Mouse (Mus musculus) heart, postnatal 4 days (tissue): ENCODE results near the gene H2-Ob. TPM values are rescaled to one million over a fixed set of nuclear protein-coding genes. Genes with fewer than 3 reads are reported as not detected.

ENCODE experiments used
- DNase-seq: peaks from one replicate; pipeline ENCODE4 v3.0.0; 2021
- total RNA-seq, 2 experiments: library from RNA; stranded (reverse); gene quantifications; 2 replicates each; pipeline ENCODE4 v1.2.3; 2021

Gene H2-Ob
- total RNA-seq, 2 experiments from 2014 or later: 0.23 to 0.38 TPM

DNA sequence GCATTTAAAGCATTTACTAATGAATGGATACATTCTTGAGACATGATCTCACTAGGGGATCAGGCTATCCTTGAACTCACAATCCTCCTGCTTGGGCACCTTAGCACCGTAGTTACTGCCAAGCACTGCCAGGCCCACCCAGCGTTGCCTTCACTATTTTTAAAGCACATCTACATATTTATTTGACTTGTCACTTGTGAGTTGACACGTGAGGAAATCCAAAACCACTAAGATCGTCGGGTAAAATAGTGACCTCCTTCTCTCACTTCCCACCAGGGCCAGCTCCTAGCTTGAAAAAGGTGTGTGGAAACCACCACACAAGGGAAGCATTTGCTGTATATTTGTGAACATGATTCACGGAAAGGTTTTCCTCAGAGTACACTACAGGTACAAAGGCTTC is 48.3 kb downstream of the H2-Ob start:
- no peak for DNase-seq

DNA sequence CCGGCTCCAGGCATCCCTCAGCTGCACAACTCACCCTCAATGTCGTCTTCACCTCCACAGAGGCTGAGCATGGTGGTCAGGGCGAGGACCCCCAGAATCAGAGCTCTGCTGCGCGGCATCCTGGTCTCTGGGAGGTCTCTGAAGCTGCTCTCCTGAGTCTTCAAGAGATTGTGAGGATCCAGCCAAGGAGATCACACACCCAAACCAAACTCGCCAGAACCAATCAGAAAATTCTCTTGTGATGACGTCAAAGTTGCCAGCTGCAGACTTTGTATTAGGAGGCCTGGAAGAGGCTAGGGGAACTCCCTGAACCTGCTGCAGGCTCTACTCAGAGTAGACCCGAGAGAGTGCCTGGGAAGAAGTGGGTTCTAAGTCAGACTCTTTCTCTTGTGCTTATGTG is 48.9 kb downstream of the H2-Ob start, which contains the start of gene H2-Aa:
H2-Aa (minus strand) TSS at position 176 of the 400 bp plus-strand sequence.
- peak; percentile 88 for DNase-seq

DNA sequence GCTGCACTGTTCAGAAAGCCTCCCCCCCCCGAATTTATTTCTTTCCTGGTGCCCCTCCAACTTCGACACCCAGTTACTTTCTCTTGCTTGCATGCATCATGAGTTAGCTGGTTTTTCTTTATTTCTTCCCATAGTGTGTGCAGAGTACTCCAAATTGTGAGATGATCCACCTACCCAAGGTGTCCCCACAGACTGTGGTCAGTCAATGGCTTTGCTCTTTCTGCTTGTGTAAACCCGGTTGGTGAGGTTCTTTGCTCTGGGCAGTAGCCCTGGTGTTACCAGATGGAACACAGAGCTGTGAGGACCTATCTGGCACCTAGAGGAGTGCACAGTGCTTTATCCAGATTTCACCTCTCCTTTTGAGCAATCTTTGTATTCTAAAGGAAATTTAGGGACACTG is 49.4 kb downstream of the H2-Ob start:
- no peak for DNase-seq

DNA sequence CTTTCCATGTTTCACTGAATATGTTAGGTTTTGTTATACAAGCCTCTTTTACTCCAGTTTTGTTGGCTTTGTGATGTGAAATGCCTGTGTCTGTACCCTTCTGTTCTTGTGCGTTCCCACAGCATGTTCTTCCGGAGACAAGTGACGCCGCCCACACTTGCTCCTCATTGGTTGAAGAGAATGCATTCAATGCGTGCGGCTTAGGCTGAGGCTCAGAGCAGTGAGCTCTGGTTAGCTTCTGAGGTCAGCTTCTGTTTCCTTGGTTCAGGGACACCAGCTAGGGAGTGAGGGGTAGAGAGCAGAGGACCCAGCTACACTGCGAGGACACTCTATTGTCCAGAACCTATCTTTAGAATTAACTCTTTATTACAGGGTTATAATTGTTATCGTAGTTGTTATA is 52.9 kb downstream of the H2-Ob start:
- DNase-seq: peak; percentile 83

DNA sequence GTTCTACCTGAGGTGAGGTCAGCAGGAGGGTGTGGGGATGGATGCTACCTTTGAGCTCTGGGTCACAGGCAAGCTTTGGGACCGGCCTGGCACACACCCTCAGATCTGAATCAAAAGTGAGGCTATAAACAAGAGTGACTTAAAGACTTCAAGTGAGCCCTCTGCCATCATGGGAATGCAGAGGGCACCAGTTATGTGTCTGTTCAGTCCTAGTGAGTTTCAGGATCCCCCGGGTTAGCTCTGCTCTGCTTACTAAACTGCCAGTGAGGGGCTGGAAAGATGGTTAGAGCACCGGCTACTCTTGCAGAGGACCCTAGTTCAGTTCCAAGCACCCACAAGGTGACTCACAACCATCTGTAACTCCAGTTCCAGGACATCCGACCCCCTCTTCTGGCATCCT is 53.9 kb downstream of the H2-Ob start:
- DNase-seq: no peak

DNA sequence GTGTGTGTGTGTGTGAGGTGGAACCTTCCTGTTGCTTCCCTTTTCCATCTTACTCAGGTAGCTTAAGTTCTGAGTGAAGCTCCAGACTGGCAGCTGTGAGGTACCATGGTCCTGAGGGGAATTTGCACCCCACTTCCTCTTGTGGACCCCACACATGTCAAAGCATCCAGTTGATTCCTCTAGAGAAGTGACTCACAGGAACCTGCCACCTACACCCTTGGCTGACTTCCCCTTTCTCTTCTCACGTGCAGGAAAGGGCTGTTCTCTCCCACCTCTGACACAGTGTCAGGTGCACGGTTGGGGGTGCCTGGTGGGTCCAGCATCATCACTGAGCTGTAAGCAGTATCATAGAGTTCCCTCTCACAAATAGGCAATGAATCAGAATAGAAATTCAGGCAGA is 54.8 kb downstream of the H2-Ob start:
- DNase-seq: no peak

DNA sequence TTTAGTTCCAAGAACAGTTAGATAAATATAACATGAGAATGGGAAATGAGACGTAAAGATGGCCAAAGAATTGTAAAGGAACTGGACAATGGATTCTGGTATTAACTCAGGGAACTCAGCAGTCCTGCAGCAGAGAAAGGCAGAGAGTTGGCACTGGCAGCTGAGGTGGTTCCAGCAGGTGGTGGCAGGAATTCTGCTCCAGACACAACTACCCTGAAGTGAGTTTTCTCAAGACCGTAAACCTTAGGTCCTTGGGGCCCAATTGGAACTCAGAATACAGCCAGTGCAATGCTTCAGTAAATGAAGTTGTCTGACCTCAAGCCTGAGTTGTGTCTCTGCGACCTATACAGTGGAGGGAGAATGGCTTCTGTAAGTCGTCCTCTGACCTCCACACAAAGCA is 55.5 kb downstream of the H2-Ob start:
- no peak for DNase-seq

DNA sequence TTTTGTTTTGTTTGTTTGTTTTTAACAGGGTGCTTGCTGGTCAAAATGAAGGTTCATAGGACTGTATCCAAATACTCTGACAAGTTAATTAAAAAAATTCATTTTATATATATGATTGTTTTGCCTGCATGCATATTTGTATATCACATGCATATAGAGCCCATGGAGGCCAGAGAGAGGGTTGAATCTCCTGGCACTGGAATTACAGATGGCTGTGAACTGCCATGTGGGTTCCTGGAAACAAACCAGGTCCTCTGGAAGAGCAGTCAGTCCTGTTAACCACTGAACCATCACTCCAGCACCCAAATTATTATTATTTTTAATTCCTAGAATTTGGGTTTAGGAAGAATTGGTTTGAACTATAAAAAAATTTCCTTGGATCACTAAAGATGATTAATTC is 56.6 kb downstream of the H2-Ob start:
- no peak for DNase-seq

DNA sequence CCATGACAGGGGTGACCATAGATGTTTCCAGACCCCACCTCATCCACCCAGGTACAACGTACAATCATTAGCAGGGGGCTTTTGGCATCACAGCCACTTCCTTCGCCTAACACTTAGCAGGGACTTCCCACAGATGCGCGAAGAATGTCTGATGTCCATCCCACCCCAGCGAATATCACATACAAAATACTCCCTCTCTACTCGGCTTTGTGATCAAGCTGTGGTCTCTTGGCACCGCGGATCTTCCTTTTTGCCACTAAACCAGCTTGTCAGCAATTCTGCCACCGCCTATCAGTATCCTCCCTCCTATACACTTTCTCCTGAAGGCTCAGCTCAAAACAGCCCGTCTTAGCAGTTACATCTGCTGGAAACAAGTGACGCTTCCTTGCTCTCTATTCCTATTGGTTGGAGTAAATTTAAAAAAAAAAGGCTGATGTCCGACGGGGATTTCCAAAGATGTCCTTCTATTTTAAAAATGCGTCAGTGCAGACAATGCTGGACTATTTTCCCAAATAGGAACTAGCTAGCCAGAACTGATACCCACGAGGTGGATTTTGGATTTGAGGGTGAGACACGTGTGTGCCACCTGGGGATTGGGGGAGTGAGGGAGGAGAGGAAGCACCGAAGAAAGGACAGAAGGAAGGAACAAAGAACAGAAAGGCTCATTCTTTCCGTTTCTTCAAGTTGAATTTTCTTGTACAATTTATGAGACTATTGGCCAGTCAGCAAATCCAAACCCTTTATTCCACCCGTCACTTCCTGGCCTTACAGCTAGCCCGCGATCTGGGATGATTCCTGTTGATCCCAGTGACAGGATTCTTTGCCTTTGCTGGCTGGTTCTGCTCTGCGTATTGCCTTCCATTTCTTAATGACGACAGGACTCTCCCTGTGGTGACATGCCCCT is 57.4 kb downstream of the H2-Ob start:
- DNase-seq: peak; percentile 40

DNA sequence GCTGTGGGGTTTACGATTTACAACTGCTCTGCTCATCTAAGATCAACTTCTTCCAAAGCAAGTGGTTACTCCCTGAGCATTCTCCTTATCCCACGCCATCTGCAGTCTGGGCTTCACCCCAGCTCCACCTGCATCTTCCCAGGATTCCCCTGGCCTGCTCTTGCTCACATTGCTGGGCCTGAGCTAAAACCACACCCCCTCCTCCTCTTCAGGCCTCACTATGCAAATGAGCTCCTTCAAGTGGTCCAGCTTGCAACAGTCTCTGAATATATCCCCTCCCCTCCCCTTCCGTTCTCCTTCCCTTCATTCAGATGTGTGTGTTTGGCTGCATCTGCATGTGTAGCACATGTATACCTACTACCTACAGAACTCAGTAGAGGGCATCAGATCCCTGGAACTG is 60.7 kb downstream of the H2-Ob start:
- DNase-seq: no peak

DNA sequence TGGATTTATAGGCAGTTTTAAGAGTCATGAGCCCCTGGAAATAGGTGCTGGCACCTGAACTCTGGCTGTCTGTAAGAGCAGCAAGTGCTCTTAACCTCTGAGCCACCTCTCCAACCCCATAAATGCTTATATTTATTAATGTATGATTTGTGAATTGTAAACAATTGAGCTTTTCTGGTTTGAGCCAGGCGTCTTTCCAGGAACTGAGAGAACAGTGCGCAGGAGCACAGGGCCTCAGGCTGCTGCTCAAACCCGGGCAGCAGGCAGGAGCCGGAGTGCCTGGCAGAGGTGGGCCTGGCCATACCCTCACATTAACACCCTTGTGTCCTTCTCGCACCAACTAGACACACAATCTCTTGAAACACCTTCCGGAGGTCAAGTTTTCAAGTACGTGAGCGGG is 61.4 kb downstream of the H2-Ob start:
- DNase-seq: no peak

DNA sequence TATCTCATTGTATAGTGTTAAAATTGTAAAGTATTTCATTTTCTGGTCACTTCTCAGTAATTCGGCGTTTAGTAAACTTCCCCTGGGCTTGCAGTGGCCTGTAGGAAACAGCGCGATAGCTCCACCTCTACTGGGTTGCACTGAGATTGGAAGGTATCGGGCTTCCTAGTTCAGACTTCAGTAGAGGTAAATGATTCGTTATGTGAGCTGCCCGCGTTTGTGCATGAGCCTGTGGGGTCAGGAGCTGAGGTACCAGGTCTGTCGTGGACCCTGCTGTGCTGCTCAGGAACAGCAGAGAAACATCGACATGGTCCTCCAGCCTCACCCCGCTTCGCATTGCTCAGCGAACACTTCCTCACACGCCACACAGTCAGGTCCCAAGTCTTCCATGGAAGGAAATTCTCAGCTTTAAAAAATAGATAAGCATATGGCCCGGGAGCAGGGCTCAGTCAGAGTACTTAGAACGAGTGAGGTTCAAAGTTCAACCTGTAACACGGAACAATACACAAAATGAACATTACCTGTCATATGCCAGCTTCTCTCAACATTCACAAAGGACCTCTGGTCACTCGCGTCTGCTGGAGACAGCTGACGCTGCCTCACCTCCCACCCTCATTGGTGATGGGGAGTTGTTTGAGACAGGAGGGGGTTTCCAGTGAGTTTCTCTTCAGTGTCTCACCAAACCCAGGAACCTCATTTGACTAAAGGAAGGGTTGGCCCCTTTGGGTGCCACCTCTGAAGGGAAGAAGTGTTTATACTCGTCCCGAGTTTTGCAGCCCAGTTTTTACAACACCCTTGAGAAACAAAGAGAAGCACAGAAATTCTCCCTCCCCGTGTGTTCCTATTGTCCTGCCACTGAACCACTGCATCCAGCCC is 62.2 kb downstream of the H2-Ob start:
- DNase-seq: no peak

DNA sequence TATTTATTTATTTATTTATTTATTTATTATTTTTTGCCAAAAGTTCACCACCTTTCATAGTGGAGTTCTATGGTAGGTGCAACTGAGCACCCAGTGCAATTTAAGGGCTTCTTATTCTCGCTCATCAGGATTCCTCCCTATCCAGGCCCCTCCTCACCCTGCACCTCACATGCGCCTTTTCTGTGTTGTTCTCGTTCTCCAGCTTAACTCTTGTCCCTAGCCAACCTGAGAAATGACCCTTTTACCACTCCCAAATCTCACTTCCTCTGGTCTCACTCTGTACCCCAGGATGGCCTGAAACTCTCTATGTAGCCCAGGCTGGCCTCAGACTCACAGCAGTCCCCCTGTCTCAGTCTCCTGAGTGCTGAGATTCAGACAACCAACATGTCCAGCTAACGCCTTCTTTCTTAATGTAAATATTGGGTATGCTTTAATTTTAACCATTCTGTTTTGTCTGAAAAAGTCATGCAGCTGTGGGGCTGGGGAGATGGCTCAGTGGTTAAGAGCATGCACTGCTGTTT is 63.0 kb downstream of the H2-Ob start:
- DNase-seq: no peak

DNA sequence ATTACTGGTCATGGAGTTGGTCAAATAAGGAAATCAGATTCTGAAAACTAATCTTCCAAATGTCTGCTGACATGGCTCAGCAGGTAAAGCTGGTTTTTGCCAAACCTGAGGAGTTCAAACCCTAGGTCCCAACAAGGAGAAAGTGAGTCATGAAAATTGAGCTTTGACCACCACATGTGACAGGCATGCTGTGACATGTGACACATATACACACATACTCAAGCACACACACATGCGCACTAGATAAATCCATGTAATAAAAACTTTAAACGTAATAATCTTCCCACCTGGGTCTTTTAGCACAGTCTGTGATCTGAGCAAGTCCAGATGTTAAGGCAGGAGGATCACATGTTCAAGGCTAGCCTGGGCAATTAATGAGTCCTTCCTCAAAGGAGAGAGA is 65.1 kb downstream of the H2-Ob start:
- DNase-seq: no peak

Other genes starting within 250 kb of the H2-Ob start
- gene H2-K1, start 238.6 kb upstream of the H2-Ob start, total RNA-seq: 10 to 100 TPM; 33.9 to 35.4 TPM
- 10 to 100 TPM; 18.7 to 19.8 TPM for gene Ring1, start 214.2 kb upstream of the H2-Ob start, total RNA-seq
- gene H2-Ke6, start 210.8 kb upstream of the H2-Ob start, total RNA-seq: 10 to 100 TPM; 63.6 to 69.6 TPM
- 10 to 100 TPM; 83.8 to 86.5 TPM for gene Slc39a7, start 207.2 kb upstream of the H2-Ob start, total RNA-seq
- gene Rxrb, start 207.1 kb upstream of the H2-Ob start, total RNA-seq: 10 to 100 TPM; 35.5 to 39.5 TPM
- gene Col11a2, start 199.5 kb upstream of the H2-Ob start, total RNA-seq: 1 to 10 TPM; 1.4 to 2.2 TPM
- not detected for gene H2-Oa, start 146.6 kb upstream of the H2-Ob start, total RNA-seq
- 1 to 10 TPM; 5.6 to 6.0 TPM for gene H2-DMa, start 119.4 kb upstream of the H2-Ob start, total RNA-seq
- gene Brd2, start 116.3 kb upstream of the H2-Ob start, total RNA-seq: 100 to 1,000 TPM; 125 to 128 TPM
- under 1 TPM; 0.55 to 0.72 TPM for gene H2-DMb2, start 95.6 kb upstream of the H2-Ob start, total RNA-seq
- under 1 TPM; 0.26 to 0.68 TPM for gene H2-DMb1, start 85.8 kb upstream of the H2-Ob start, total RNA-seq
- gene Tap1, start 51.4 kb upstream of the H2-Ob start, total RNA-seq: 1 to 10 TPM; 4.8 to 5.4 TPM
- 1 to 10 TPM; 2.5 to 3.8 TPM for gene Psmb9, start 51.1 kb upstream of the H2-Ob start, total RNA-seq
- gene Psmb8, start 41.2 kb upstream of the H2-Ob start, total RNA-seq: 1 to 10 TPM; 3.7 to 7.0 TPM
- 10 to 100 TPM; 10.7 to 12.3 TPM for gene Tap2, start 35.4 kb upstream of the H2-Ob start, total RNA-seq
- gene H2-Ab1, start 18.8 kb downstream of the H2-Ob start, total RNA-seq: 1 to 10 TPM; 2.4 to 3.1 TPM
- gene H2-Aa, start 48.9 kb downstream of the H2-Ob start, total RNA-seq: 1 to 10 TPM; 2.2 to 3.0 TPM
- gene H2-Eb1, start 67.0 kb downstream of the H2-Ob start, total RNA-seq: 1 to 10 TPM; 4.0 to 4.9 TPM
- not detected for gene H2-Eb2, start 86.8 kb downstream of the H2-Ob start, total RNA-seq
- under 1 TPM; 0.09 to 0.31 TPM for gene Btnl2, start 115.9 kb downstream of the H2-Ob start, total RNA-seq
- not detected for gene Btnl1, start 138.2 kb downstream of the H2-Ob start, total RNA-seq
- not detected for gene BC051142, start 159.9 kb downstream of the H2-Ob start, total RNA-seq
- not detected for gene Btnl4, start 238.4 kb downstream of the H2-Ob start, total RNA-seq